Mouse (Mus musculus) cerebral cortex, adult 2 months (tissue): ENCODE data around the gene Ube2b.

Experiments
- WGBS: fragments of 180-500 bp; shearing (Covaris S2); methylation state at CpG from one replicate; pipeline ENCODE4 v1.1.7; 2018; 5-methylcytosine and 5-hydroxymethylcytosine counted together

The Ube2b gene

GRCm38 (mm10) chr11:51935636-51936434 lies 64.7 kb downstream of the Ube2b start:
- 73% methylated on average over 5 of the region's 5 CpGs for WGBS
